Mouse (Mus musculus): ENCODE results near the gene Pgbd1.

- TF ChIP-seq CTCF (IDR thresholded peaks at IDR 0.05; ENCODE audit: low read depth) (no peak), EP300 (IDR thresholded peaks at IDR 0.05; ENCODE audit: low read depth) (no peak)
Observed at GRCm38 (mm10) chr13:21397486-21397885, 43.4 kb downstream of the Pgbd1 start.
